Mouse (Mus musculus) MEL (cell line): ENCODE measurements around the gene Mbd6.

Experiments used
- CHD2 ChIP-seq: IDR thresholded peaks from 2 replicates; pipeline ENCODE4 v1.6.1; 2011; ENCODE audit warnings: low read length, improper control_type of control experiment
- CTCF ChIP-seq, 3 experiments: IDR thresholded peaks in 2 of 3; conservative IDR thresholded peaks in 1 of 3; 2 replicates each; pipeline ENCODE4 v1.5.1; 2011 to 2012; ENCODE audit warnings: low read length in 3 of 3, low read depth in 2 of 3, mild to moderate bottlenecking in 2 of 3, improper control_type of control experiment in 1 of 3, inconsistent platforms in 1 of 3, mixed read lengths in 1 of 3, moderate library complexity in 1 of 3; ENCODE audit not compliant: control insufficient read depth in 1 of 3, insufficient read depth in 1 of 3, poor library complexity in 1 of 3, severe bottlenecking in 1 of 3
- ELF1 ChIP-seq: IDR thresholded peaks from 2 replicates; pipeline ENCODE4 v1.6.1; 2014; ENCODE audit warnings: low read depth, mild to moderate bottlenecking, inconsistent platforms, low read length, improper control_type of control experiment, moderate library complexity
- EP300 ChIP-seq, 2 experiments: IDR thresholded peaks; 2 replicates each; pipeline ENCODE4 v1.6.1; 2011; ENCODE audit warnings: improper control_type of control experiment in 2 of 2, low read length in 2 of 2, low read depth in 1 of 2, mild to moderate bottlenecking in 1 of 2
- MAFK ChIP-seq: IDR thresholded peaks from 2 replicates; pipeline ENCODE4 v1.6.1; 2011; ENCODE audit warnings: low read depth, mild to moderate bottlenecking, low read length, improper control_type of control experiment, borderline replicate concordance
- MAZ ChIP-seq: IDR thresholded peaks from 2 replicates; pipeline ENCODE4 v1.6.1; 2012; ENCODE audit warnings: low read depth, mild to moderate bottlenecking, inconsistent platforms, low read length, improper control_type of control experiment
- NELFE ChIP-seq: IDR thresholded peaks from 2 replicates; pipeline ENCODE4 v1.6.1; 2011; ENCODE audit warnings: low read depth, low read length, improper control_type of control experiment
- POLR2A ChIP-seq, 2 experiments: IDR thresholded peaks; 2 replicates each; pipeline ENCODE4 v1.6.1; 2011 to 2012; ENCODE audit warnings: low read length in 2 of 2, mild to moderate bottlenecking in 2 of 2, control low read depth in 1 of 2, improper control_type of control experiment in 1 of 2, low read depth in 1 of 2, moderate library complexity in 1 of 2; ENCODE audit not compliant: control insufficient read depth in 1 of 2, insufficient read depth in 1 of 2, poor library complexity in 1 of 2
- SMC3 ChIP-seq: IDR thresholded peaks from 2 replicates; pipeline ENCODE4 v1.6.1; 2011; ENCODE audit warnings: low read depth, low read length, improper control_type of control experiment

- TF ChIP-seq MAZ (no peak), CTCF (IDR thresholded peaks at IDR 0.05 in 2 of 3, conservative IDR thresholded peaks at IDR 0.05 in 1 of 3; ENCODE audit: control insufficient read depth in 1 of 3, insufficient read depth in 1 of 3, low read depth in 2 of 3, low read length in 3 of 3, poor library complexity in 1 of 3, severe bottlenecking in 1 of 3) (no peak), CHD2 (no peak), ELF1 (no peak), SMC3 (peak; percentile 7; the same call in 1 of the 2 replicates), MAFK (0 out of 2 replicates have a peak, but pooled peaks have one; percentile 11), EP300 (IDR thresholded peaks at IDR 0.05; ENCODE audit: low read depth in 1 of 2, low read length in 2 of 2) (peak; percentile 64 to 75), POLR2A (IDR thresholded peaks at IDR 0.05; ENCODE audit: control insufficient read depth in 1 of 2, insufficient read depth in 1 of 2, low read depth in 1 of 2, low read length in 2 of 2, poor library complexity in 1 of 2) (peak in 1 of 2 experiments; percentile 56; a peak in 2 of 4 replicates), NELFE (0 out of 2 replicates have a peak, but pooled peaks have one; percentile 34)
Measured at GRCm38 (mm10) chr10:127291881-127292638, 3.2 kb upstream of the Mbd6 start.
